Mouse (Mus musculus) cerebellum, postnatal 4 days (tissue): Measurements from ENCODE around the gene Icmt.

ENCODE experiments used
- DNase-seq, 2 experiments: peaks; one replicate each; pipeline ENCODE4 v3.0.0; 2022; ENCODE audit warnings: low spot score in 2 of 2, mixed read lengths in 1 of 2

Icmt gene

DNA sequence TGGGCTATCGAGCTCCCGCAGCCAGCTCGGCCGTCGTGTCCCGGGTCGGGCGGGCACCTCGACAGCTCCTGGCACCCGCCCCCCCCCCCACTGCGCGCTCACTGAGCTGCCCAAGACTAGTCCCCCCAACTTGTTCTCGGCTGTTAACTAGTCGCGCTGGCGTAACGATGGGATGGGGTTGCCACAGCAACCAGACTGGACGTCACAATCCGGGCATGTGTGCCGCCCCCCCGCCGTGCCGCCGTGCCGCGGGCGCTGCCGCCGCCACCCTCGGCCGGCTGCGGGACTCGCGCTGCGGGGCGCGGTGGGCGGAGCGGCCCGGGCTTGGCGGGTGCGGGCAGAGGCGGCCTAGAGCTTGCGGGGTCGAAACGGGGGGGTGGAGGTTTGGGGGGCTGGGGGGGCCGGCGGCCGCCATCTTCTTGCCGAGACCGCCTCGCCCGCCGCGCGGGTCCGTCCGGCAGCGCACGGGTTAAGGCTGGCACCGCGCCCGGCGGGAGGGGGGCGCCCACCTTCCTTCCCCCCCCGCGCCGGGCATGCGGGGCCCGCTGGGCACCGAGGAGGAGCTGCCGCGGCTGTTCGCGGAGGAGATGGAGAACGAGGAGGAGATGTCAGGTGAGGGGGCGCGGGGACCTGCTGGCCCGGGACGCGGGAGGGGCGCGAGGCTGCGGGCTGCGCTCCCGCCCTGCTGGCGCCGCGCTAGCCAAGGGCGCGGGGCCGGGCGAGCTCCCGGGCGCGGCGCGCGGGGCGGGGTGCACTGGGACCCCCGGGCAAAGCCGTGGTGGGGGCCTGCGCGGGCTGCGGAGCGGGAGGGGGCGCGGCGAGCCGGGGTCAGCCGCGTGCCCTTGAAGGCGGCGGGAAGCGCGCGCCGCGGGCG is 41.6 kb downstream of the Icmt start, which contains the start of gene Chd5:
Gene Chd5 (plus strand): TSS at position 233 of the 874 bp plus-strand sequence.
- peak in 1 of 2 experiments; percentile 53 for DNase-seq

GRCm38 (mm10) chr4:152339293-152339790 is 42.3 kb downstream of the Icmt start:
- DNase-seq: no peak

DNA sequence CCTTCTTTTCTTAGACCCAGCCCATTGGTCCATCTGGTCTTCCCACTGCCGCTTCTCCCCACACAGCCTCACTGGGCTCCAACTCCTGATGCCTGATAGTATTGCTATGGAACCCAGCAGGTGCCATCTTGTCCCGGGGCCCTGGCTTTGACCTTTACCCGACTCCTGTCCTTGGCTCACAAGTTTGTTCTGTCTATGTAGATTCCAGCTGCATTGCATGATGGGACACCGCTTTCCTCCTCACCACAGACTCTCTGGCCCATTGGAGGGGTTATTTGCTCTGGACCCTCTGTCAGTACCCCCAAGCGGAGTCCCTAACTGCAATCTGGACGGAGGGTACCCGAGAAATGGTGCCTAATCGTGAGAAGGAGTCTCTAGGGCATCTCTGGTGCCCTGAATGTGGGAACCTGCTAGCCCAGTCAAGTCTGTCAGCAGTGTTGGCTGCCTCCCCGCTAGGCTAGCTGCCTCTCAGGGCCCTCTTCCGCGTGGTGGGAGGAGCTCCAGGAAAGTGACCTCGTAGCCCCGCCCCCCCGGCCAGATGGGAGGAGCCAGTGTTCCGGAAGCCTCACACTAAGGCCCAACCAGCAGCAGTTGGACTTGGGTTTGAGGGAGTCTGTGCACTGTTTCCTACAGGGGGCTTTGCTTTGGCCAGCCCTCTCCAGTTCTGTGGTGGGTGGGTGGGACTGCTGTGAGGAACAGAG is 43.7 kb downstream of the Icmt start:
- no peak for DNase-seq

GRCm38 (mm10) chr4:152343296-152343695 is 46.3 kb downstream of the Icmt start:
- DNase-seq: peak in 1 of 2 experiments; percentile 55

- no peak for DNase-seq
Measured at GRCm38 (mm10) chr4:152344651-152345050, 47.6 kb downstream of the Icmt start.

- no peak for DNase-seq
Measured at GRCm38 (mm10) chr4:152345120-152345889, 48.3 kb downstream of the Icmt start.

DNA sequence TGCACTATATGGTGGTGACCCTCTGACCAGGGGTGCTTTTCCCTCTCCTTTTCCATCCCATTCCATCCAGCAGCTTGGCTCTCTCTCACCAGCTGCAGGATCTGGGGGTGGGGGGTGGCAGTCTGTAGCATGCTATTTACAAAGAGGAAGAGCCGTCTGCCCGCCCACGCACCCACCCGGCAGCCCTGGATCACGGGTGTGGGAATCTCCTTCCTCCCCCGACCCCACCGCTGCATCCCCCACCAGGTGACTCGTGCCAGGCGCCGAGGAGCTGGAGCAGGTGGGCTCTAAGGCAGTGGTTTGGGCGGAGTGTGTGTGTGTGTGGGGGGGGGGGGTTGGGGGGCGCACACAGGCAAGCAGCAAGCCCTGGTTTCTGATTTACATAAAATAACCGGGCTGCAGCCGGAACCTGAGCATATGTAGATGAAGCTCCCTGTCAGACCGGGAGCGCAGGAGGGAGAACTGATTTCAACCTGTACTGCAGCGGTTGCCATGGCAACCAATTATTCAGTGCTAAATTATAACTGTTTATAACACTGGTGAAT is 52.9 kb downstream of the Icmt start:
- DNase-seq: no peak

DNA sequence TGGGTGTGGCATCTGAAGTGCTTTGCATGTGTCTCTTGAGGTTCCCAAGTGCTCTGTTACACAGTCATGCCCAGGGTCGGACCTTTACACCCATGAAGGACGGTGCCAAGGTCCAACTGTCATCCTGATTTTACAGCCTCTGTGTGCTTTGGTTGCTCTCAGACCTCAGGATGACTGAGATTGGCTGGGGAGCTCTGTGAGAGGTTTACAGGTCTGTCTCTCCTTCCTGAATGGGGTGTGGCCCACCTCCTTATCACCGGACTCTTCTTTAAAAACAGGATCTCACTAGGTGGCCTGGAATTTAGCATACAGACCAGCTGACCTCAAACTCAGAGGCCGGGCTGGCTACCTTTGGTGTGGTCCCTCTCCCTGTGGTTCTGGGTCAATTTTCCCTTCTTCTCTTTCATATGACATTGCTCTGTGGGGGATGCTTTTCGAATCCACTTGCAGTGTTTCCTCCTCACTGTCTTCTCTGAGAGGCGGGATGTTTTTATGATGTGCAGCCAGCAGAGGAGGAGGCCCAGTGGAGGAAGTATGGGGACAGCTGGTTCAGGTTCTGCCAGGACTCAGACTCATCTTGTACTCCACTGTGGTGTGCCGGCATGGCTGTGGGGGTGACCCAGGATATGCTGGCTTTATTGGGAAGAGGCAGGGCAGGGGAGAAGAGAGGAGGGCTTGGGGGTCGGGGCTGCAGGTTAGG is 53.8 kb downstream of the Icmt start:
- no peak for DNase-seq

DNA sequence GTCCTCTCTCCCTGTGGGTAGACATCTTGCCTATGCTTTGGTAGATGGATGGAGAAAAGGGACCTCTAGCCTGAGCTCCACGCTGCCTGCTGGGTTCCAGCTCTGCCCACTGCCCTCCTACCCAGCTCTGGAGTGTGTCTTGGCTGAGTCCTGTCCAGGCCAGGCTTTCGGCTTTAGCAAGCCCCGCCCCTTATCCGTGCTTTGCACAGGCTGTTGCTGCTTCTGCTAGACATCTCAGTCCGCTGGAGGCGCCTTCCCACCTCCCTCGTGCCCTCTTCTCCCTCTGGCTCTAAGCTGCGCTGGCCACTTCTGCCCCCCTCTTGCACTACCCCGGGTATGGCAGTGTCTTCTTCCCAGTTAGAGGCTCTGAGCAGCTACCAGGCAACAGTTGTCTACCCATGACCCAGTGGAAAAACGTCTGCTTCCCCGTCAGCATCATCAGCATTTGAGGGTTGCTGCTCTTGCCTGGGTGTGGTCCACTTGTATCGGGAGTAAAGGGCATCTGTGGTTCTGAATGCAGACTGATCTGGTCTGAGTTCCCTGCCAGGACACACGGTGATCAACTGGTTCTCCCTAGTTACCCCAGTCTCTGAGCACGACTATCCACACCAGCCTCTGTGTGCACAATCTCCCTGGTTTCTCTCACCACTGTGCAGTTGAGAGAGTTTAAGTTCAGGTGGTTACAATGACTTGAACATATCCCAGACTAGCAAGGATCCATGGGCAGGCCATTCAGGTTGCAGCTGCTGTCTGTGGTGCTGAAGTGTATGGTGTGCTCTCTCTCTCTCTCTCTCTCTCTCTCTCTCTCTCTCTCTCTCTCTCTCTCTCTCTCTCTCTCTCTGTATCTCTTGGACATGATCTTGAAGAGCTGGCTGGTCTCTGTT is 54.6 kb downstream of the Icmt start:
- no peak for DNase-seq

DNA sequence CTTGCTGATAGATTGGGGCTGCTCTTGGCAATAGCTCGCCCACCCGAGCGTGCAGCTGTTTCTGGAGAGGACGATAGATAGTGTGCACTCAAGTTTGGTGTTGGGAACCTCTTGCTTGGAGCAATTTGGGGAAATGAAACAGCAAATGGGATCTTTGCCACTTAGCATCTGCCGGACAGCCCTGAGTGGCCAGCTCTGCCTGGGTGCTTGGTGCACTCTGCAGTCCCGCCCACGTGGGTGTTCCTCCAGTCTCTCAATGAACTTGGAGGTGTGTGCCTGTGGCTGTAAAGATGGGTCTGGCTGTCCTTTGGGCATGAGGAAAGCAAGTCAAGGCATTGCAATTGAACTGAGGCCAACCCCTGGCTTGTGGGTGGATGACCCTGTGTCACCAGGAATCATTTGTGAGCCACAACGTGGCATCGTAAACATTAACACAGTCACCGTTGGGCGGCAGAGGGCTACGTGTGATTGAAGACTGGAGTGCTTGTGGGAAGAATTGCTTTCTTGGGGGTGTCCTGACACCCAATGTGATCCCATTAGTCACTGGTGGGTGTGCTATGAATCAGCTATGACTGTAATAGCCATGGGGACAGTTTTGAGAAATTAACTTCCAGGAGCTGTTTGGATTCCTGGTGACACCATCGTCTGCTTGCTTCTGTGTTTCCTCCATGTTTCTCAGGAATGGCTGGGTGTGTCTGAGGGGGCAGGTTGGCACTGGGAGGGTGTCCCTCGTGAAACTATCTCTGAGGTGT is 57.0 kb downstream of the Icmt start:
- no peak for DNase-seq

GRCm38 (mm10) chr4:152355672-152356071 is 58.6 kb downstream of the Icmt start:
- DNase-seq: no peak
